Mouse (Mus musculus) T-helper 2 cell (primary cell): ENCODE data around the gene Socs7.

Experiments used
- in situ Hi-C: fragments of 300-600 bp; cut with MboI, MseI; formaldehyde crosslinking; loops from one replicate; pipeline ENCODE4 v1.15.1; 2025; ENCODE audit warnings: high pct_unique_total_duplicates

Gene Socs7

DNA sequence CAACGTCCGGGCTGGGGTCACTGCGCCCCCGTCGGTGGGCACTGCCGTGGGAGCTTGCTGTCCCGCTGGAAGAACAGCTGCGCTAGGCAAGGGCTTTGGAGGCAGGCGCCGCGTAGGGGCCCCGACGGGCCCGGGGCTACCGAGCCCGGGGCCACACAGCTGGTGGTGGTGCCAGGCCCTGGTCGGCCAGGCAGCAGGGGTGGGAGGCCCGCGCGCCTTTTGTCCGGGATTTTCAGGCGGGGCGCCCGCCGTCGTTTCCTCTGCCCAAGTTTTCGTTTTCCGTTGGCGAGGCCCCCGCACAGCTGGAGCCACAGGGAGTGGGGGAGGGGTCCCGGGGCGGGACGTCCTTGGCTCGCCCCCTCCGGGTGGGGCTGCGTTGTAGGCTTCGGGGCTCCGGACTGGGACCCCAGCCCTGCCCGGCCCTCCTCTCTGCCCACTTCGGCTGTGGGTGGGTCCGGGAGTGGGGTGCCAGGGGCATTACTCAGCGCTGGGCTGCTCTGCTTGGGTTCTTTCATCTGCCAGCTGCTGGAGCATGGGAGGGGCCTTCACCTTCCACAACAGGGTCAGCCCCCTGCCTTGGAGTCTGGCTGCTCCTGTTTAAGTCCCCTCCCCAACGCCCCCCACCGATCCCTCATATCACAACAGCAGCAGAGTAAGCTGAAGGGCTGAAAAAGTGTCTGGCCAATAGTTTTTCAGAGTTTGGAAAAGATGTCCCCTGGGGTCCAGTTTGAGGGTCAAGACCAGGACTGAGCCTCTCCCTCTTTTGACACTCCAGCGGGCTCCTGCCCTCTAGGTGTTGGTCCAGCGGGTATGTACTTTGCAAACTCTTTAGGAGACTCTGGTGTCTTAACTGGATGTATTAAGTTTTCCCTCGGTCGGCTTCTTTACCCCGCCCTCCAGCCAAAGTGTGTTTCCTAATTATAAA is 53.6 kb downstream of the Socs7 start:
- in situ Hi-C loops, result no loop called here

DNA sequence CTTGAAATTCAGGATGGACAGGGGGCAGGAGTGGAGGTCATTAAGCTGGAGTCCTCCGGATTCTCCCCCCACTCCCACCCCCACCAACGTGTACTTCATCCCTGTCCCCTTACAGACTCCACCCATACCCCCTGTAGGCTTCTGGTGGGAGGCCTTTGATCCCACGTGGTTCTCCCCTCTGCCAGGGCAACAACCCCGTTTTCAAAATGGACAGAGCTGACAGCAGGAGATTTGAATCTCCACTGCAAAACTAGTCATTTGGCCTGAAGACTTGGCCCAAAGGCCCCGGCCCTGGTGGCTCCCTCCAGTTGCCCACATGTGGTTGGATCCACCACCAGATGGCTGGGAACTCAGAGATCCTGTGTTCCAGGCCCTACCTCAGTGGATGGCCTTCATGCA is 54.3 kb downstream of the Socs7 start:
- in situ Hi-C loops, result no loop called here

DNA sequence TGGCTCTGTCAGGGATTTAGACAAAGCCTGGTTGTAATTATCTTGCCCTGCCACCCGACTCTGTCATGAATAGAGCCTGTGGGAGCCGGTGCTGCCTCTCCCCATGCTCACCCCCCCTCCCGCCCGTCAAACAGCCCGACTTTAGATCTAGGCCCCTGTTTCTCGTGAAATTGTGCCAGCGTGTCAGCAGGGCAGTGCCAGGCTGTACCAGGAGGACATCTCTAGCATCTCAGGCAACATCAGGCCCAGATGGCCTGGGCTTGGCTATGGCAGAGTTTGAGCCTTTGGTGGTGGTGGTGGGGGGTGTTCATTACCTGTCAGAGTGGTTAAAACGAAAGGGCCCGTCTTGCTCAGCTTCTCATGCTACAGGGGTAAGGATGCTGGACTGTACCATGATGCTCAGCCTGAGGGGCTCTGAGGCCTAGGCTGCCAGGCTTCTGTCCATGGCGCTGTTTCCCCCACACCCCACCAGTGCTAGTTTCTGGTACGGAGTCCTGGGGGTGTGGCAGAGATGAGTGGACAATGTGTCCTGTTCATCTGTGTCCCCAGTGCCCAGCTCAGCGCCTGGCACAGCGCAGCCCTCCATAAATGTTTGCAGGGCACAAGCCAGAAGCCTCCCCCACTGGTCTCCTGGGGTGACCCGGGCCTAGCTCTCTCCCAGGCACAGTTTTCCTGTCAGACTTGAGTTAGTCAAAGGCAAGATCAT is 56.6 kb downstream of the Socs7 start:
- in situ Hi-C loops, result no loop called here

DNA sequence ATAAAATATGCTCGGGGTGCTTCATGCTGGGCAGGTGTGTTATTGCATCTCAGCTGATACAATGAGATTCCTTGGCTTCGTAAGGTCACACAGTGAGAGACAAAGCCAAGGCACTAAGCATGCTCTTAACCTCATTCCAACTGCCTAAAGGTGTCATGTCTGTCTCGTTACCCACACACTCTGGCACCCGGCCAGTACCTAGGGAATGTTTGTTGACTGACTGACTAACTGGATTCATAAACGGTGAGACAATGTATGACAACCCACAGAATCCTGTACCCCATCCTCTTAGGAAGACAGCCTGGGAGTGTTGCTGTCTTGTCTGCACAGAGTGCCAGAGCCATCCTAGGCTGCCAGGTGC is 57.2 kb downstream of the Socs7 start:
- in situ Hi-C loops, result no loop called here

DNA sequence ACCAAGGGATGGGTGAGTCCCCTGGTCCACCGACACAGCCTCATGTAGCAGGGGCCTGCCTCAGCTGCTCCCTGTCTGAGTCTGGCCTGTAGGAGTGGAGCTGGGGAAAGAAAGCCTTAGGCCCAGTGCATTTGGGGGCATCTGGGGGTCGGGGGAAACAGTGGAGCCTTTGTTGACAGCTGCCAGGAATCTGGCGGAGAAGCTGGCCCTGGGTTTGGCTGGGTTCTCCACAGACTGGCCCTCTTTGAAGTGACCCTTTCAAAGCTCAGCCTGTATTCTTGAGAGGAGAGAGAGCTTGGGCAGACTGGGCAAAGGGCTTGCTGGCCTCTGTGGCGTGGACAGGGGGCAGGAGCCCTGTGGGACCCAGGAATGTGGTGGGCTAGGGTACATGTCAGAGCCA is 60.2 kb downstream of the Socs7 start:
- in situ Hi-C loops, result no loop called here

DNA sequence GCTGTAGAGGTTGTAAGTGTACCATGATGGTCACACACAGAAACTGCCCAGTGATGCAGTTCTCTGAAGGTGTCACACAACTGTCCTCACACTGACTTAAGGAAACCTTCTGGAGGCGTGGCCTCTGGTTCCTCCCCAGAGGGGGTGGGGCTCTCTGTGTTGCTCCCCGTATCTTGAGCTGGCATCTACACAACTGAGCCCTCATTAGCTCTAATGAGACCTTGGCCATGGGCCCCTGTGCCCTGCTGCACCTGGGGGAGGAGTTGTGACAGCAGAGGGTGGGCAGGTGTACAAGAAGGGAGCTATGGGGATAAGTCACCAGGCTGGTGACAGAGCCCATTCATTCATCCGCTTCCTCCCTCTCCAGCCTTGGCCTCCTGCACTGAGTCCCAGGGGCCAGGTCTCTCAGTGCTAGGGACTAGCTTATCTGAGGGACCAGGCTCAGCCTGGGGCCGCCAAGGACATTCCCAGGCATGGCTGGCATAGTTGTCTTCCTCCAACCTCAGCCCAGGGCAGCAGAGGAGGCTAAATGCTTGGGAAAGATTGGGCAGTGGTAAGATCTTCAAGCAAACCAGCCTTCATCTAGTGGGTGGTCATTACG is 61.8 kb downstream of the Socs7 start:
- in situ Hi-C loops, result no loop called here

DNA sequence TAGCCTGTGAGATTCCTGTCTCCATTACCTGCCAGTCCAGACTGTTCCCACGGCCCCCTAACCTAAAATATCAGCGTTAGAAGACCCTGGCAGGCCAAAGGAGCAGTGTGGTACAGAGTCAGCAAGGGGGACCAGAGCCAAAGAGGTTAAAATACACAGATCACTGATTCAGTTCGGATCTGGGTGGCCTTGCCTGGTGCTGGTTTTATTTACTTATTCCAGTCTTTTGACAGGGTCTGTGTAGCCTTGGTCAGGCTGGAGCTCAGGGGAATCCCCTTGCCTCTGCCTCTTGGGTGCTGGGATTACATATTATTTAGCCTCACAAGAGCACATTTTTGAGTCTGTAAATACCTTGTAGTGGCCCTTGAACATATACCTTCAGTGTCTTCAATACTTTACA is 62.5 kb downstream of the Socs7 start:
- in situ Hi-C loops, result loop anchor here (5.0 kb wide), 1 partner anchor 42 kb away; no protein-coding TSS in a partner anchor

DNA sequence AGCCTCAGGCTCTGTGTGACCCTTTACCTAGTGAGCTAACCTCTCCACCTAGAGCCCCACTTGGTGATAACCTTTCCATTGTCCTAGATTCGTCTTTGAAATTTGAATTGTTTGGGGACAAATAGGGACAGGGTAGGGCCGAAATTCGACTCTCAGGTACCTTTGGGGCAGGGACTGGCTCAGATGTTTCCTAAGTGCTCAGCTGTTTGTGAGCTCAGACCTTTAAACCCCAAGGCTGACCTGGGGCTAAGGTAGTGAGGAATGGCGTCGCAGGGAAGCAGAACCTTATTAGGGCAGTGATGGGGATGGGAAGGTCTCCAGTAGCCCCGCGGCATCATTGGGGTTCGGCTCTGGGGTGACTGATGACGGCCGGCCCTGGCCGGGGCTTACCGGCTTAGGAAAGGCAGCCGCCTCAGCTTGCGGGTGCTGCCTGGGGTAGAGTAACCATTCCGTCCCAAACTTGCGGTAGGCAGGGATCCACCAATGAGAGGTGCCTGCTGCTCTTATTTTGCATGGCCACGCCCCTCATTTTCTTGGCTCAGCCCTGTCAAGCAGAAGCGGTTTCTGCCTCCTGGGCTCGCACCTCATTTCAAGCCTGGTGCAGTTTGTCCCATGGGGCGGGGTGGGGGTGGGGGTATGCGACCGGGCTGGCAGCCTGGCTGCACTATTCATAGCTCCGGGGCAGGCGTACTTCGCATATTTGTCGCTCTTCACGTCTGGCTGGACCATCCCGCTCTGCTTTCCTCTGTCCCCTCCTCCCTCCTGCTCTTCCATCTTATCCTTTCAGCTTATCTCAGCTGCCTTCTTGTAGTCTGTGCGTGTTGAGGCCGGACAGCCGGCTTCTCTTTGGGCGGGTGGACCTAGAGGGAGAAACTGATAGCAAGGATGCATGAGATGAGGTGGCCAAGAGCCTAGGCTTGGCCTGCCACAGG is 65.7 kb downstream of the Socs7 start:
- in situ Hi-C loops, result loop anchor here (5.0 kb wide), 1 partner anchor 39 kb away; no protein-coding TSS in a partner anchor

DNA sequence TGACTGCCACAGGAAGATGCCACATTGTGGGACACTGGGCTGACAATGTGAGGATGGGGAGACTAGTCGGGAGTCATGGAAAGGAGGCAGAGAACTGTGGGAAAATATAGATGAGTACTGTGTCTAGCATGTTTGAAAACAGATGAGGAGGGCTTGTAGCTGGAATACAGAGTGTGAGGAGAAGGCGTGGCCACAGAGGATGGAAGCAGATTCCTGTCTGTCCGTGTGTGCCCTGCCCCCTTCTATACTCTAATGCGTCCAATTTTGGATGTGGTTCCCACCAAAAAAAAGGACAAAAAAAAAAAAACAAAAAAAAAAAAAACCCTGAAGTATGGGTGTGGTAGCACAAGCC is 66.4 kb downstream of the Socs7 start:
- in situ Hi-C loops, result loop anchor here (5.0 kb wide), 1 partner anchor 39 kb away; no protein-coding TSS in a partner anchor

DNA sequence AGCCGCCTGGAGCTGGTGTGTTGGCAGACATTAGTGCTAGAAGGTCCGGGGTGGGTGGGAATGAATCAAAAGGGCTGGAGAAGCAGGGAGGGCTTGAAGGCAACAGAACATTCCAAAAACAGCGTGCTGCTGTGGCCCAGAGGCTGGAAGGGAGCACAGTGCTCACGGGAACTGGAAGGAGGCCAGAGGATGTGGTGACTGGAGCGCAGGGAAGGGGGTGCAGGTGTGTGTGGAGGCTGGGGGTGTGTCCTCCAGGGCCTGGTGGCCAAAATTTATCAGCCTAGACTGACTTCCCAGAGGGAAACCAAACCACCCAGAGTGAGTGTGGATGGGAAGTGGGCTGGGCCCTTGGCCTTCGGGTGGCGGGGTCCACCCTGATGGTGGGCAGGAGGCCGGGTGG is 67.3 kb downstream of the Socs7 start:
- in situ Hi-C loops, result loop anchor here (5.0 kb wide), 1 partner anchor 38 kb away; no protein-coding TSS in a partner anchor

DNA sequence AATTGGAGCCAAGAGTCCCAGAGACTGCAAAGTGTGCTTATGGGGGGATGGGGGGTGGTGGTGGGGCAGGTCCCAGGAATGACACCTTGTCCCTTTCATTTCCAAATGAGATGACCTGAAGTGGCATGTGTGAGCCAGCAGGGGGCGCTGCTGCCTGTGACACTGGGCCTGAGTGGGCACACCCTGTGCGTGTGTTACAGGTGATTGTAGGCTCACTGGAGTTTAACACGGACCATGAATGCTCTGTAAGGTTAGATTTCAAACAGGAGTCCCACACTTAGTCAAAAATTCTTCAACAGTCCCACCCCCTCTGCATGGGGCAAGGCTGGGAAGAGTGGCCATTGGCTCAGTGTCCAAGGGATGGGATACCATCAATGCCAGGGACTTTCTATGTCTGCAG is 69.7 kb downstream of the Socs7 start:
- in situ Hi-C loops, result no loop called here

DNA sequence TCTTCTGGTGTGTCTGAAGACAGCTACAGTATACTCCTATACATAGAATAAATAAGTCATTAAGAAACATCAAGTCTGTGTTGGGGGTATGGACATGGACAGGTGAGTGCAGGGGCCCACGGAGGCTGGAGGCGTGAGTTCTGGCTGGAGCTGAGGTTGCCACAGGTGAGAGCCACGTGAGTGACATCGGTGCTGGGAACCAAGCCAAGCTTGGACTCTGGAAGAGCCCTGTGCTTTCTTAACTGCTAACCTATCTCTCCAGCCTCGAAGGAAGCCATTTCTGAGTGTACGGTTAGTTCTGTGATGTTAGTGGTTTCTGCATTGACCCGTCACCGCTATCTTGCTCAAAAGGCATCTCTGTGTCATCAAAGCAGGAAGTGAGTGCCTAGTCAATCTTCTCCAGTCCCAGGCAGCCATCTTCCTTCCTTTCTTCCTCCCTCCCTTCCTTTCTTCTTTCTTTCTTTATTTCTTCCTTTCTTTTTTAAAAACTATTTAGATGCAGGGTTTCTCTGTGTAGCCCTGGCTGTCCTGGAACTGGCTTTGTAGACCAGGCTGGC is 70.7 kb downstream of the Socs7 start:
- in situ Hi-C loops, result no loop called here

DNA sequence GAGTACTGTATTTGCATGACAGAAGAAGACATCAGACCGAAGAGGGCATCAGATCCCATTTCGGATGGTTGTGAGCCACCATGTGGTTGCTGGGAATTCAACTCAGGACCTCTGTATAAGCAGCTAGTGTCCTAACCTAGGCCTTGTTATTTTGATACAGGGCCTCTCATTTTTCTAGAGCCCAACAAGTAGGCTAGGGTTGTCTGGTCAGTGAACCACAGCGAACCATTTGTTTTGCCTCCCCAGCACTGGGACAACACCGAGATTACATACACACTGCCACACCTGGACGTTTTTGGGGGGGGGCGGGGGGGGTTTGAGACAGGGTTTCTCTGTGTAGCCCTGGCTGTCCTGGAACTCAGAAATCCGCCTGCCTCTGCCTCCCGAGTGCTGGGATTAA is 71.8 kb downstream of the Socs7 start:
- in situ Hi-C loops, result no loop called here

DNA sequence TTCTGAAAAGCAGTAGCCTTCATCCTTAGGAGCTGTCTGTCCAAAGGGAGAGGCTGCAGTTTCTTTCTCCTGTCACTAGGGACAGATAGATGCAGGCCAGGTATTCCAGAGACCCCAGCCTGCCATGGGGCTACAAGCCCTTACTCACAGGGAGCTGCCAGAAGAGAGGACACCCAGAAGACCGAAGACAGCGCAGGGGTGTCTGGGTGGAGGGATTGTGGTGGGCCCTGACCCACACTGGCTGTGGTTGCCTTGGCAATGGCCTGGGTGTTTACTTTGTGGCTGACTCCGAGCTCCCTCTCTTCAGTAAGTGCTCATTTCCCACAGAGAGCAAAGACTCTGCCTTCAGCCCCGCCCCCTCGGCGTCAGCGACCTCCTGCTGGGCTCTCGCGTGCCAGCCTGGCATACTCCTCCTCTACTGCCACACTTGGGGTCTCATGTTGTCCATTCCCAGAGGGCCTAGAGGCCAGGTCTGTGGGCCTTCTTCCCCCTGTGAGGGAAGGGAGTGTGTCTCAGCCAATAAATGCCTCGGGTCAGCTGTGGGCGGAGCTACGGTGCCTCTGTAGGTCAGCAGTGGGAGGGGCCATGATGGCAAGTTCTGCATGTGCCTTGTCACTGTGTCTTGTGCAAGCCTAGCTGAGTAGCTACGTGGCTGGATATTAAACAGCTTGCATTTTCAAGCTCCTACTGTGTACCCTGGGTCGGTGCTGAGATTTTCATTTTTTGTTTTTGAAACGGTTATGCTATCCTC is 72.5 kb downstream of the Socs7 start:
- in situ Hi-C loops, result no loop called here

DNA sequence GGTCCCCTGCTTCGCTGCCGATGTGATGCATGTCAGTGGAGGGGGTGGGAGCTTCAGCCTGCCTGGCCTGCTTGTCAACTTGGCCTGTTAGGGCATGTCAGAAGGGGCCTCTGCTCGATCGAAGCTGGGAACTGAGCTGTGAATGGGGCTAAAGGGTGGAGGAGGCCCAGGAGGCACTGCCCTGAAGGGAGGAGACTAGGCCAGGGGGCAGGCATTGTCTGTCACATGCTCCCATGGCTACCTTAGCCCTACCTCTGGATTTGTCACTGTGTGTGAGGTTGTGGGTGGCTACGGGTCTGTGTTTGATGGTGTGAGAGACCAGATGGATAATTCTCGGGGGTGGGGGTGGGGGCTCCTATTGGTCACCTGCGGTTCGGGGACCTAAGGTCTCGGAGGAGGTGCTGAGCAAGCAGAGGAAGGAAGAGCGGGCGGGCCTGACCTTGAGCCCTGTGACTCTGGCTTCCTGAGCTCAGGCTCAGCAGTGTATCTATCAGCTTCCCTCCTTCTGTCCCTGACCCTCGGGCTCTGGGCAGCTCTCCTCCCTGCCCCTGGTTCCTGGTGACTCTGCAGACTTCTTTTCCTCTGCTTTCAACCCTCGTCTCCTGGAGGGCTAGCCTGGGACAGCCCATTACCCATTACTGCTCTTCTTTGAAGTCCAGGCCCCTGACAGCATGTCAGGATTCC is 73.6 kb downstream of the Socs7 start:
- in situ Hi-C loops, result no loop called here

DNA sequence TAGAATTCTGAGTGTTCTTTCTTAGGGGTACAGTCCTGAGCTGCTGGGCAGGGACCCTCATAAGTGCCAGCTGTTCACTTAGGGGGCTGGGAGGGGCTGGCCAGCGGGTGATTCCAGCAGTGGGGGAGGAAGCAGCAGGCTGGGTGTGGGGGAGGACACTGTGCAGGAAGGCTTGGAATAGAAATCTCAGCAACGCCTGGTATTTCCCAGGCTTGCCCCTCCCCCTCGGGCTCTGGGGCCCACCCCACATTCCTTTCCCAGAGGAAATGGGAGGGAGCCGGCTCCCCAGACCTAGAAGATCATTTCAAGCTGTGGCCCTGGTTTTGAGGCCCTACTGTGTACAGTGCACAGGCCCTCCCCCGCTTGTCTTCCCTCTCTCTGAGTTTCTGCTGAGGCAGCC is 75.4 kb downstream of the Socs7 start:
- in situ Hi-C loops, result no loop called here

DNA sequence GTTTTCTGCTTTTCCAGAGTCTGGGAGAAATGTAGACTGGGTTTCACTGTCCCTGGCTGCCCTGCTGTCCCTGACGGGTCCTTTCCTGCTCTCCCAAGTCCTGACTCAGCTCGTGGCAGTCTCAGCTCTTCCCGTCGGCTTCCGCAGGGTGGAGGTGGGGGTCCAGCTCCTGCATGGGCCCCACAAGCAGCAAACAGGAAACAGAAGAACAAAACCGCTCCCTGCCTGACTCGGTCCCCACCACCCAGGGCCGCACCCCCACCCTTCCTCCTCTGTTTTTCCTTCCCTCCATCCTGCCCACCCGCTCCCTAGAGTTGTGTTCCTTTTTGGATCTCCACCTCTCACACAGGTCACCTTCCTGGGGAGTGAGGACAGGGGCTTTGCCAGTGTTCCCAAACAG is 76.5 kb downstream of the Socs7 start:
- in situ Hi-C loops, result no loop called here

DNA sequence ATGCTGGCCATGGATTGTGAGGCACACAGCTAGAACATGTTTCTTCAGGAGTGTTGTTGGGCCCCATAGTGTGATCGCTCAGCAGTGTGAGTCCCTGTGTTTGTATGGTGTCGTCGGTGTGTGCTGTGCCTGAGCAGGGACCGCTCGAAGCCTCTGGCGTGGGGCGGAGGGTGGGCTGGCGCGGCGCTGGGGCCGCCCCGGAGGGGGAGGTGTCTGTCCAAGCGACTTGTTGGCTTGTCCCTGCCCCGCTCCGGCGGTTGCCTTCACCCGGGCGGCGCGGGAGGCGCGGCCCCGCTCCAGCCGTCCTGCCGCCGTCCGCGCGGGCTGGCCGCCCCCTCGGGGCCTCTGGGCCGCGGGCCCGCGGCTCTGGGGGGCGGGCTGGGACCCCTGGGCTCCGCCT is 77.6 kb downstream of the Socs7 start:
- in situ Hi-C loops, result no loop called here

DNA sequence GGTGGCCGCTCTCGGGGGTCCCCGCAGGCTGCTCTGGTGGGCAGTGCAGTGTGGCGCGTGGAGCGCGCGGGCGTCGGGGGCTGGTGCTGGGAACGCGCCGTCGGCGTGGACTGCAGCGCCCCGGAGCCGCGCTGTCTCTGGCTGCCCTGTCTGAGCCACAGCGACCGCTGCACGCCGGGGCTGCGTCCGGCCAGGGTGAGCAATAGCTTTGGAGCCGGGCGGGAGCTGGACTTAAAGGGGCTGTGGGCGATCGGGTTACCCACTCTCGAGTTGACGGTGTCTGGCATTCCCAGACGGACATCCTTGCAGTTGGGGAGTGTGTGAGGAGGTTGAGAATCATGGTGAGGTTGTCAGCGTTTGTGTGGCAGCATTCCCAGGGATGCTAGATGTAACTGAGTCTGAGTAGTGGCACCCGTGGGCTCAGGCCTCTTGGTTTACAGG is 78.1 kb downstream of the Socs7 start:
- in situ Hi-C loops, result no loop called here
